Mouse (Mus musculus) erythroblast, embryonic 14.5 days (primary cell): ENCODE results near the gene Bfsp2.

Experiments
- GATA1 ChIP-seq: IDR thresholded peaks from 2 replicates; pipeline ENCODE4 v1.6.1; 2012; ENCODE audit warnings: low read length, inconsistent platforms, mixed read lengths
- TAL1 ChIP-seq: IDR thresholded peaks from 3 replicates; pipeline ENCODE4 v1.6.1; 2012; ENCODE audit warnings: low read length, inconsistent platforms, mixed read lengths

GRCm38 (mm10) chr9:103423384-103423783 lies 56.8 kb downstream of the Bfsp2 start:
- TF ChIP-seq TAL1 (no peak), GATA1 (no peak)
